Mouse (Mus musculus) central nervous system, embryonic 11.5 days (tissue): ENCODE measurements around the gene A530064D06Rik. TPM values are rescaled to one million over a fixed set of nuclear protein-coding genes. Genes with fewer than 3 reads are reported as not detected.

Source experiments
- polyA plus RNA-seq: library from polyadenylated mRNA; depleted of rRNA; stranded (reverse); fragments of >200 nt; gene quantifications from 2 replicates; pipeline ENCODE4 v1.2.3, GENCODE M21; 2012; rRNA removed

Gene A530064D06Rik
- polyA plus RNA-seq, result 0.05 TPM in 1 of 2 replicates, not detected in the other

GRCm38 (mm10) chr17:48167103-48167502, at the start of gene A530064D06Rik:
TSS of gene A530064D06Rik (minus strand) at chr17:48167275.

GRCm38 (mm10) chr17:48146120-48146519, 21.0 kb downstream of the A530064D06Rik start, which contains the start of gene 9830107B12Rik:
TSS of gene 9830107B12Rik (minus strand) at chr17:48146268.

Other genes with a start within 250 kb of the A530064D06Rik start
- 96.2 and 105 TPM in 2 replicates for gene Foxp4, start 242.6 kb downstream of the A530064D06Rik start, polyA plus RNA-seq
- gene 1700122O11Rik, start 129.0 kb downstream of the A530064D06Rik start, polyA plus RNA-seq, result not detected in 2 replicates
- not detected in 2 replicates for gene 1700067P10Rik, start 78.0 kb downstream of the A530064D06Rik start, polyA plus RNA-seq
- 0.02 TPM in 1 of 2 replicates, not detected in the other for gene 9830107B12Rik, start 21.0 kb downstream of the A530064D06Rik start, polyA plus RNA-seq
- gene Trem1, start 65.5 kb upstream of the A530064D06Rik start, polyA plus RNA-seq, result 0.02 and 0.04 TPM in 2 replicates
- gene Trem3, start 80.5 kb upstream of the A530064D06Rik start, polyA plus RNA-seq, result 0.05 and 0.06 TPM in 2 replicates
- 0.08 and 0.36 TPM in 2 replicates for gene Treml4, start 97.0 kb upstream of the A530064D06Rik start, polyA plus RNA-seq
- 3.0 and 3.4 TPM in 2 replicates for gene Treml2, start 132.2 kb upstream of the A530064D06Rik start, polyA plus RNA-seq
- 0.20 and 0.24 TPM in 2 replicates for gene B430306N03Rik, start 148.9 kb upstream of the A530064D06Rik start, polyA plus RNA-seq
- gene Trem2, start 179.1 kb upstream of the A530064D06Rik start, polyA plus RNA-seq, result 4.6 and 10.6 TPM in 2 replicates
- 3.7 and 5.3 TPM in 2 replicates for gene Treml1, start 192.6 kb upstream of the A530064D06Rik start, polyA plus RNA-seq
- gene Nfya, start 242.6 kb upstream of the A530064D06Rik start, polyA plus RNA-seq, result 49.9 and 95.5 TPM in 2 replicates
- 53.7 and 61.8 TPM in 2 replicates for gene Oard1, start 242.7 kb upstream of the A530064D06Rik start, polyA plus RNA-seq